Mouse (Mus musculus) intestine, embryonic 15.5 days (tissue): ENCODE measurements around the gene Ccs. TPM values are rescaled to one million over a fixed set of nuclear protein-coding genes. Genes with fewer than 3 reads are reported as not detected.
"Not testable (repeated sequence)": the region's sequence is repeated elsewhere in the genome, so short reads cannot be mapped to it uniquely, and the experiment has no call there.

Source experiments
- ATAC-seq: fragments of 200-750 bp; cut with Nextera tagmentation; 2 replicates; pipeline ENCODE4 v1.8.0; 2017; ENCODE audit warnings: moderate TSS enrichment, moderate library complexity
- H3K27ac ChIP-seq: fragments of 300-500 bp; sonication (generic); 2 replicates; pipeline ENCODE4 v1.5.1; 2015; ENCODE audit warnings: mild to moderate bottlenecking, inconsistent platforms
- H3K27me3 ChIP-seq: fragments of 300-500 bp; sonication (generic); replicated peaks from 2 replicates; pipeline ENCODE4 v1.6.1; 2015; ENCODE audit warnings: inconsistent platforms
- H3K36me3 ChIP-seq: fragments of 300-500 bp; sonication (generic); 2 replicates; pipeline ENCODE4 v1.6.1; 2015; ENCODE audit warnings: inconsistent platforms
- H3K4me1 ChIP-seq: fragments of 300-500 bp; sonication (generic); replicated peaks from 2 replicates; pipeline ENCODE4 v1.6.1; 2015; ENCODE audit warnings: inconsistent platforms
- H3K4me2 ChIP-seq: fragments of 300-500 bp; sonication (generic); replicated peaks from 2 replicates; pipeline ENCODE4 v1.6.1; 2015; ENCODE audit warnings: mild to moderate bottlenecking, inconsistent platforms
- H3K4me3 ChIP-seq: fragments of 300-500 bp; sonication (generic); replicated peaks from 2 replicates; pipeline ENCODE4 v1.5.1; 2015; ENCODE audit warnings: inconsistent platforms
- H3K9ac ChIP-seq: fragments of 300-500 bp; sonication (generic); 2 replicates; pipeline ENCODE4 v1.6.1; 2015; ENCODE audit warnings: inconsistent platforms
- H3K9me3 ChIP-seq: fragments of 300-500 bp; sonication (generic); 2 replicates; pipeline ENCODE4 v1.6.1; 2016; ENCODE audit warnings: inconsistent platforms
- WGBS: fragments of 180-500 bp; shearing (Covaris S2); methylation state at CpG from one replicate; pipeline ENCODE4 v1.1.7; 2015; 5-methylcytosine and 5-hydroxymethylcytosine counted together
- polyA plus RNA-seq: library from polyadenylated mRNA; unstranded; fragments of >200 nt; fragmentation: Nextera tagmentation; extraction: Ambion mirVana; gene quantifications from 2 replicates; pipeline ENCODE4 v1.2.1, GENCODE M21; 2015

Gene Ccs
- polyA plus RNA-seq, 1 experiment from 2014 or later: 51.3 TPM

DNA sequence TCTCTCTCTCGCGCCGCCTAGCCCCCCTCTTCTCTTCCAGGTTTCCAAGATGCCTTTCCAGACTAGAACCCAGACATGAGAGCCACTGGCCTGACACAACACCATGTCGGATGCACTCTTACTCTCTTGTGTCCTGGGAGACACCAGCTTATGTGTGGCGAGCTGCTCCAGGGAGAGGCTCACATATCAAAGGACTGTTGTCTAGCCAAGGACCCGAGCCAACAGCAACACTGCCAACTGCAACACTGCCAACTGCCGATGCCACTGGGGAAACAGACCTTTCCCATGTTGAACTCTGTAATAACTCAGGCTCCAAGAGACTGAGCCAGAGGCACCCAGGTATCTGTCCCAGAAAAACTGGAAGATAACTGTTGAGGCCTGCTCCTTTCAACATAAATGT lies 10.0 kb downstream of the Ccs start:
- no peak overlapping the region for H3K27ac ChIP-seq
- H3K4me2 ChIP-seq: 0 out of 2 replicates have a peak overlapping the region, but pooled peaks have one; percentile 12
- H3K36me3 ChIP-seq: peaks cover 7% of the 10 kb centered on the region
- 61% methylated on average over 7 of the region's 7 CpGs for WGBS
- H3K4me1 ChIP-seq: no peaks in the 10 kb centered on the region
- no peak overlapping the region for H3K9ac ChIP-seq
- no peaks in the 10 kb centered on the region for H3K27me3 ChIP-seq
- peak; percentile 50 for ATAC-seq
- H3K9me3 ChIP-seq: no peaks in the 10 kb centered on the region
- no peak overlapping the region for H3K4me3 ChIP-seq

DNA sequence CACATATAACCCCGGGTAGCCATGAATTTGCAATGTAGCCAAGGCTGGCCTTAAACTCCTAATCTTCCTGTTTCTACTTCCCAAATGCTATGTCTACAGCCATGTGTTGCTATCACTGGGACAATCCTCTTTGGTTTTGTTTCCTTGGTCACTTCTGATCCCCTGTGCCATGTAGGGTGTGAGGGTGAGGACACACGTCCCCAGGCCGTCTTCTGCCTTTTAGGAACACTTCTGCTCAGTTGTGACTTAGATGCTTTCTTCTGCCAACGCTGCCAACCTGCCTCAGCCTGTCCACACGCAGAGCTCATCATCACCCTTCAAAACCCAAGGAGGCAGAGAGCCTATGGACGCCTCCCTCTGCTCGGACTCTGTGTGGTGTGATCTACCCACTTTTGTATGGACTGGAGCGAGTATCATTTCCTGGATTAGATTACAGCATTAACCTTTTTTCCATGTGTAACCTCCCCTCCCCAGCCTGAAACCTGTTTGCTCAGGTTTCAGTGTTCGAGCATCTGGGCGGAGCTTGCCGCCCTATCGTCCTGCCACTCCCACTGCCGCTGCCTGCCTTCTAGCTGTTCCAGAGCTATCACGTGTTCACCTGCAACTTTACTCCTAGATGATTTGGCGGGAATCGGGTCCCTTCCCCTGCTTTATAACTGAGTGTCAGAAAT lies 10.6 kb downstream of the Ccs start:
- H3K4me3 ChIP-seq: no peak overlapping the region

DNA sequence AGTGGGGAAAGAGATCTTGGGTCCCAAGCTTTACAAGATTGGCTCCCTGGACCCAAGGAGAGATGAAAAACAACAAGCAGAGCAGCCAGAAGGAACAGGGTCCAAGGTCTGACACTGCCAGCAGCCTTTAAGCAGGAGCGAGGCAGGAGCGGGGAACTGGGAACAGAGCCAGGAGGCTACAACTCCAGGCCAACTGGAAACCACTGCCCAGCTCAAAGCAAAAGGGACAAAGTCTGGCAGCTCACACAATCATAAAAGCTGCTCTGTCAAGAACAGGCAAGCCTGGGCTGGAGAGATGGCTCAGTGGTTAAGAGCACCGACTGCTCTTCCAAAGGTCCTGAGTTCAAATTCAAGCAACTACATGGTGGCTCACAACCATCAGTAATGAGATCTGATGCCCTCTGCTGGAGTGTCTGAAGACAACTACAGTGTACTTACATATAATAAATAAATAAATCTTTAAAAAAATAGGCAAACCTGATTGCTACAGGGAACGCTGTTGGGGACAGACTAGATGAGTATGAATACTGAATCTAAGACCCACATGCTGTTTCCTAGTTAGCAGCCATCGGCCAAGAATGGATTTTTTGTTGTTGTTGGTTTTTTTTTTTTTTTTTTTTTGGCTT lies 18.3 kb downstream of the Ccs start:
- Histone ChIP-seq H3K27me3 (no peaks in the 10 kb centered on the region), H3K4me3 (no peak overlapping the region), H3K4me1 (peaks cover 2% of the 10 kb centered on the region; the same call in 1 of the 2 replicates), H3K27ac (0 out of 2 replicates have a peak overlapping the region, but pooled peaks have one; percentile 40), H3K9me3 (0 out of 2 replicates have a peak, but pooled peaks cover under 1% of the 10 kb centered on the region), H3K4me2 (no peak overlapping the region), H3K9ac (no peak overlapping the region), H3K36me3 (peaks cover 7% of the 10 kb centered on the region)
- 55% methylated on average over 5 of the region's 5 CpGs for WGBS
- ATAC-seq: peak; percentile 96

More for the DNA sequence above, 10.6 kb downstream of the Ccs start:
- H3K9me3 ChIP-seq: no peaks in the 10 kb centered on the region
- no peaks in the 10 kb centered on the region for H3K27me3 ChIP-seq
- ATAC-seq: peak; percentile 89
- H3K9ac ChIP-seq: no peak overlapping the region
- H3K4me2 ChIP-seq: 0 out of 2 replicates have a peak overlapping the region, but pooled peaks have one; percentile 12
- peak overlapping the region; percentile 67 for H3K27ac ChIP-seq
- H3K4me1 ChIP-seq: no peaks in the 10 kb centered on the region
- H3K36me3 ChIP-seq: peaks cover 7% of the 10 kb centered on the region
- 52% methylated on average over 16 of the region's 16 CpGs for WGBS

DNA sequence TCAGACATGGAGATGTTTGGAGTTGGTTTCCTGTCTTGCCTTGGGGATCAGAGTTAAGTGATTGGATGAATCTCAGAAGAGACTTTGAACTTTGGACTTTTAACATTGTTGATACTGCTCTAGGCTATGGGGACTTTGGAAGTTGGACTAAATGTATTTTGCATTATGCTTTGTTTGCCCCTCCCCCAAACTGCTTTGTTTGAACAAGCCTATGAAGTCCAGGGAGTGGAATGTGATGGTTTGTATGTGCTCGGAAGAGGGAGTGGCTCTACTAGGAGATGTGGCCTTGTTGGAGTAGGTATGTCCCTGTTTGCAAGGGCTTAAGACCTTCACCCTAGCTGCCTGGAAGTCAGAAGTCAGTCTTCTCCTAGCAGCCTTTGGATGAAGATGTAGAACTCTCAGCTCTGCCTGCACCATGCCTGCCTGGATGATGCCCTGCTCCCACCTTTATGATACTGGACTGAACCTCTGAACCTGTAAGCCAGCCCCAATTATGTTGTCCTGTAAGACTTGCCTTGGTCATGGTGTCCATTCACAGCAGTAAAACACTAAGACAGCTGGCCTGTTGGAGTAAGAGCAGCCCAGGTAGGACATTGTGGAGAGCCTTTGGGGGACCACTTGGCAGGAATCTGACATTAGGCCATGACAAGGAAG lies 21.8 kb downstream of the Ccs start:
- peak; percentile 77 for ATAC-seq
- Histone ChIP-seq H3K36me3 (no peaks in the 10 kb centered on the region), H3K9me3 (0 out of 2 replicates have a peak, but pooled peaks cover 2% of the 10 kb centered on the region), H3K27me3 (no peaks in the 10 kb centered on the region), H3K27ac (peak overlapping the region; percentile 72), H3K4me1 (peaks cover 2% of the 10 kb centered on the region; the same call in 1 of the 2 replicates), H3K4me2 (no peak overlapping the region; the same call in 1 of the 2 replicates), H3K4me3 (no peak overlapping the region), H3K9ac (no peak overlapping the region)
- 39% methylated on average over 1 of the region's 1 CpGs for WGBS

DNA sequence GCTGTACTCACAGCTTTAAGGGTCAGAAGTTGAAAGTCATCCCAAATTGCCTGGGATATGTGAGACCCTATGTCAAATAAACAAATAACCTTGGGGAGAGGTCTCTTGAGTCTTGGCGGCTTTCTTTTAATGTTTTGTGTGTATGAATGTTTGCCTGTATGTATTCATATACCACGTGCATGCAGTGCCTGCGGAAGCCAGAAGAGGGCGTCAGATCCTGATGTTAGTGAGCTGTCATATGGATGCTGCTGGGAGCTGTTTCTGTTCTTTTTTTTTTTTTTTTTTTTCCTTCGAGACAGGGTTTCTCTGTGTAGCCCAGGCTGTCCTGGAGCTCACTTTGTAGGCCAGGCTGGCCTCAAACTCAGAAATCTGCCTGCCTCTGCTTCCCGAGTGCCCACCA lies 26.1 kb downstream of the Ccs start:
- Histone ChIP-seq H3K4me1 (peaks cover 9% of the 10 kb centered on the region), H3K4me2 (no peak overlapping the region), H3K27me3 (no peaks in the 10 kb centered on the region), H3K27ac (no peak overlapping the region), H3K4me3 (no peak overlapping the region), H3K36me3 (no peaks in the 10 kb centered on the region), H3K9ac (no peak overlapping the region), H3K9me3 (0 out of 2 replicates have a peak, but pooled peaks cover 2% of the 10 kb centered on the region)
- no peak for ATAC-seq
- WGBS: 83% methylated on average over 6 of the region's 6 CpGs

DNA sequence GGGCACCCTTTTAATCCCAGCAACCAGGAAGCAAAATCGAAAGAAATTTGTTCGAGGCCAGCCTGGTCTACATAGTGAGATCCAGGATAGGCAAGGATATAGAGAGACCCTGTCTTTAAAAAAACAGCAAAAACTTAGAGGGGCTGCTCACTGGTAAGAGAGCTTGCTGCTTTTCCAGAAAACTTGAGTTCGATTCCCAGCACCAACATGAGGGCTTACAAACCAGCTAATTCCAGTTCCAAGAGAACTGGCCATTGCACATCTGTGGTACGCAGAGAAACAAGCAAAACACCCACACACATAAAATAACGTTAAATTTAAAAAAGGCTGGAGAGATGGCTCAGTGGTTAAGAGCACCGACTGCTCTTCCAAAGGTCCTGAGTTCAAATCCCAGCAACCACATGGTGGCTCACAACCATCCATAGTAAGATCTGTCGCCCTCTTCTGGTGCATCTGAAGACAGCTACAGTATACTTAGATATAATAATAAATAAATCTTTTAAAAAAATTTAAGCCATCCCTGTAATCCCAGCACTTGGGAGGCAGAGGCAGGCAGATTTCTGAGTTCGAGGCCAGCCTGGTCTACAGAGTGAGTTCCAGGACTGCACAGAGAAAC lies 26.7 kb downstream of the Ccs start:
- WGBS: 72% methylated on average over 8 of the region's 8 CpGs
- Histone ChIP-seq H3K4me3 (peak overlapping the region; percentile 78), H3K4me2 (peak overlapping the region; percentile 55), H3K9ac (peak overlapping the region; percentile 89), H3K27ac (peak overlapping the region; percentile 98)
- not testable (repeated sequence) for ATAC-seq, H3K27me3 ChIP-seq, H3K36me3 ChIP-seq, H3K4me1 ChIP-seq, H3K9me3 ChIP-seq

DNA sequence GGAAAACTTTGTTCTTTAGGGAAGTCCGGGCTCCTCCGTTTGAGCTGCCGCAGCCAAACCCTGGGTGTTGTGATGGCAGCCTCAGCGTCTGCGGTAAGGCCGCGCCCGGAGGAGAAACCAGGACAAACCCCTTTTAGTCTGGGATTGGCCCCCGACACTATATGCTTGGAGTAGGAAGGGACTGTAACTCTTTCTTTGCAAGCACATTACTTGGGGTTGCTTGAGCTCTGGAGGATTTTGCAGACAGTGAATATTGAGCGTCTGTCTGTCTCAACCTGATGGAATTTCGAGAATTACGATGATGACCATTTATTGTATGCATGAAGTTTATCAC lies 27.3 kb downstream of the Ccs start:
- Histone ChIP-seq H3K9ac (peak overlapping the region; percentile 89), H3K27ac (peak overlapping the region; percentile 98), H3K36me3 (no peaks in the 10 kb centered on the region), H3K4me1 (peaks cover 7% of the 10 kb centered on the region), H3K4me3 (peak overlapping the region; percentile 78), H3K9me3 (0 out of 2 replicates have a peak, but pooled peaks cover 2% of the 10 kb centered on the region), H3K4me2 (peak overlapping the region; percentile 55), H3K27me3 (no peaks in the 10 kb centered on the region)
- ATAC-seq: no peak; the same call in 1 of the 2 replicates
- WGBS: 2% methylated on average over 12 of the region's 12 CpGs

DNA sequence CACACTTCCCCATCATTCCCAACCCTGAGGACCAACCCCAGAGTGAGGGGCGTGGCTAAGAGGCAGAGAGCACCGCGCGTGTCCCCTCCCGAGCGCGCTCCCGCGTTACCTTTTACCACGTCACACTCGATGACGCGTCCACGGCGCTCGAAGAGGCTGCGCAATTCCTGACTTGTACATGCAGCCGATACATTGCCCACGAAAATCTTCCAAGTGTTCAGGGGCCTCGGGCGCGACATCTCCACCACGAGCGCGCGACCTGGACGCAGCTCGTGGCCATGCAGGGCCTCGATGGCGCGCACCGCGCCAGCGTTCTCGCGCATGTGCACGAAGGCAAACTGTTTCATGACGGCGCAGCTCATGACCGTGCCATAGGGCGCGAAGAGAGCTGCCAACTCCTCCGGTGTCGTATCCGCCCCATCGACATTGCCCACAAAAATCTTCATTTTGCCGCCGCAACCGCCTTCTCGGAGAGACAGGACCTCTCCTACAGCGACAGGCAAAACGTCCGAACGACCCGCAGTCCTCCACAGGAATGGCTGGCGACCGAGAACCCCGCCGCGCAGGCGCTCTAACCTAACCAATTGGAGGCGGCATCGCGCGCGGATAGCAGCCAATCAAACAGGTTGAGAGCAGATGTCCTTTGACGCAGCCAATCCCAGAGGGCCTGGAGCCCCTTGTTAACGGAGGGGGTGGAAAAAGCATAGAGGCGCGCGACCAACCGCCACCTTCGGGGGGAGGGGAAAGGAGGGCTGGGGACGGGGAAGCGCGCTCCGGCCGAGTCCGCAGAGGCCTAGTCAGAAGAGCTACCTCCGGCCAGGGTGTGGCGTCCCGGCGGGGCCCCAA lies 27.8 kb downstream of the Ccs start, which contains the start of the genes Gm21992 and Rbm14:
Gm21992 (minus strand) TSS at position 550 of the 846 bp plus-strand sequence.
Rbm14 (minus strand) TSS at position 572 of the 846 bp plus-strand sequence.
- Histone ChIP-seq H3K36me3 (no peaks in the 10 kb centered on the region), H3K27ac (peak within 1 kb of the TSS; percentile 98), H3K9me3 (0 out of 2 replicates have a peak, but pooled peaks cover 2% of the 10 kb centered on the region), H3K4me3 (peak within 1 kb of the TSS; percentile 78), H3K9ac (peak within 1 kb of the TSS; percentile 89), H3K4me1 (peaks cover 7% of the 10 kb centered on the region), H3K4me2 (peak within 1 kb of the TSS; percentile 75), H3K27me3 (no peaks in the 10 kb centered on the region)
- under 1% methylated on average over 83 of the region's 83 CpGs for WGBS
- peak; percentile 99 for ATAC-seq

DNA sequence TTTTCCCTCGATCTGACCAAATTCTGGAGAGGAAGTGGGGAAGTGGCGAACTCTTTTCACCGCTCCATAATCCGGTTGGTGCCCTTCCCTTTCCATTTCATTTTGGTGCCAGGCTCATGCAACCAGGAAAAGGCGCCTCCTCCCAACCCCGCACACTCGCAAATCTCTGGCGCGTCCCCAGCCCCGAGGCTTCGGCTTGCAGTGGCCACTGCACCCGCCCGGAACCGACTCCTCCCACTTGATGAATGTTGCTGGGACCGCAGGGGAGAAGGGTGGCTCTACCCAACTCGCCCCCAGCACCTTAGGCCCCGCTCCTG lies 28.4 kb downstream of the Ccs start:
- Histone ChIP-seq H3K4me2 (peak overlapping the region; percentile 75), H3K36me3 (no peaks in the 10 kb centered on the region), H3K9me3 (0 out of 2 replicates have a peak, but pooled peaks cover under 1% of the 10 kb centered on the region), H3K4me1 (peaks cover 7% of the 10 kb centered on the region), H3K27me3 (no peaks in the 10 kb centered on the region), H3K9ac (peak overlapping the region; percentile 68), H3K27ac (peak overlapping the region; percentile 94), H3K4me3 (peak overlapping the region; percentile 78)
- ATAC-seq: no peak
- WGBS: 0% methylated on average over 16 of the region's 17 CpGs

DNA sequence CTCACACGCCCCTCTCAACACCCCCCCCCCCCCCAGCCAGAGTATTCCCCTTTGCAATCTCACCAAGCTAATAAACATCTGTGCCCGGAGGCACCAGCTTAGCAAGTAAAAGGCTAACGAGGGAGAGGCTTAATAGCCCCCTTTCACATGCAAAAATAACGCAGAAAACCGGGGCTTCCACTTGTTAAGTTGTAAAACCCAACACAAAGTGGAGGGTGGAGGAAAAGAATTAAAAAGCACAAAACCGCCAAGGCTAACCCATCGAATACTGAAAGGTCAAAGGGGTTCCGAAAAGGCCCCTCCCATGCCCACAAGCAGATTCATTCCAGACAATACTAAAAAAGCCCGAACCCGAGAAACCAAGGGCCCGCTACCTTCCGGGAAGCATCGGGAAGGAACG lies 28.8 kb downstream of the Ccs start:
- Histone ChIP-seq H3K27me3 (no peaks in the 10 kb centered on the region), H3K4me2 (peak overlapping the region; percentile 75), H3K4me1 (peaks cover 7% of the 10 kb centered on the region), H3K9me3 (no peaks in the 10 kb centered on the region), H3K9ac (peak overlapping the region; percentile 68), H3K4me3 (peak overlapping the region; percentile 78), H3K36me3 (no peaks in the 10 kb centered on the region), H3K27ac (peak overlapping the region; percentile 94; the same call in 1 of the 2 replicates)
- ATAC-seq: no peak
- 0% methylated on average over 14 of the region's 14 CpGs for WGBS

DNA sequence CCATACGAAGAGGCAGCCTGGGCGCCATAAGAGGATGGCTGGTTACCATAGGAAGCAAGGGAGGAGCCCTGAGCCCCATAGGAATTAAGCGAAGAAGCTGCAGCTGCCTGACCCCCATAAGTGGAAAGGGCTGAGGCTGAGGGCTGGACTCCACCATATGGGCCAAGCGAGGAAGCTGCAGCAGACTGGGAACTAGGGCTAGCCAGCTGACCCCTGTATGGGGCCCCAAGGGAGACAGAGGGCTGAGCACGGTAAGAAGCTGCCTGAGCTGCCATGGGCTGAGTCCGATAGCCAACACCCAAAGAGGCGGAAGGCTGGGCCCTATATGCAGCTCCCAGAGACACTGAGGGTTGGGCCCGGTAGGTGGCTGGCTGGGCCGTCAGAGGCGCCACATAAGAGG lies 35.8 kb downstream of the Ccs start:
- H3K9me3 ChIP-seq: no peaks in the 10 kb centered on the region
- no peaks in the 10 kb centered on the region for H3K27me3 ChIP-seq
- H3K36me3 ChIP-seq: peaks cover 45% of the 10 kb centered on the region
- no peak; the same call in 1 of the 2 replicates for ATAC-seq
- no peak overlapping the region for H3K4me3 ChIP-seq
- no peak overlapping the region for H3K4me2 ChIP-seq
- H3K27ac ChIP-seq: no peak overlapping the region
- no peak overlapping the region for H3K9ac ChIP-seq
- peaks cover 7% of the 10 kb centered on the region; the same call in 1 of the 2 replicates for H3K4me1 ChIP-seq
- 77% methylated on average over 10 of the region's 10 CpGs for WGBS
